Mouse (Mus musculus): ENCODE results near the gene Ncam1.

DNA sequence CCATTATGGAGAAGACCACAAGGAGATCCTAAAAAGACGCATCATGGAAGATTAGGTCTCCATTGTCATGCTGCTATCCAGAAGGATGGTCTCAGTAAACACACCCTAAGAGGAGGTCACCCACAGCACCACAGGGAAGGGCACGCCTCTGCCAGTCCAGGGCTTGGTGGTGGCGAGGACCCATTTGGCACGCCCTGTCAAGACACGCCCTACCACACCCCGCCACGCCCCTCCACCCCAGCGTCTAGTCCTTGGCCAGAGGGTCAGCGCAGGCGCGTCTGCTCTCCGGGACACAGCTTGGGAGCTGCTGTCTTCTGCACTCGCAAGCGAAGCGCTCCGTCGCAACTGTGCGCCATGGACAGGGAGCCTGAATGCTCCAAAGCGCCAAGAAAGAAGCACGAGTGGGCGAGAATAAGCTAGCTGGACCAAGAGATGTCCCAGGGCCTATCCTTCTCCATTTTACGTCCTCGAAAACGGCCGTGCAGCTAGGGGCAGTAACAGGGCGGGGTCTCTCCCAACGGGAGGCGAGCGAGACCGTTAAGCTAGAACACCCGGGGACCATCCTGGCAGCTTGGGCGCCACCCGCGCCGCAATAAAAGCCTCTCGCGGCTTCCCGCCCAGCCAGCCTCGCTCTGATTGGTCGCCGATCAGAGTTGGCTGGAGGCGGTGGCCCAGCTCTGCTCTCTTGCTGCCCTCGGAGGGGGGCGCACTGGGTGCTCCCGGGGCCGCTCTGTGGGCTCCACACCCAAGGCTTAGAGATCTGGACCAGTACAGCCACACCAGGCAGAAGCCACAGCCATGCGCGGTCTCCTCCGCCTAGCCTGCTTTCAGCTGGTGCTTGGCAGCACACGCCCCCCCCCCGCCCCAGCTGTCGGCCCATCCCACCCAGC, 1.9 kb downstream of the Ncam1 start:
- no peak for TF ChIP-seq GATA1 (IDR thresholded peaks at IDR 0.05; ENCODE audit: borderline replicate concordance, low read length)
- no peak for TF ChIP-seq FLI1 (IDR thresholded peaks at IDR 0.05; ENCODE audit: low read length)

All from megakaryocyte, embryonic 14.5 days (primary cell).